Mouse (Mus musculus) kidney, embryonic 15.5 days (tissue): ENCODE results near the gene Foxn3. TPM values are rescaled to one million over a fixed set of nuclear protein-coding genes. Genes with fewer than 3 reads are reported as not detected.

Experiments
- ATAC-seq: fragments of 200-750 bp; cut with Nextera tagmentation; replicated peaks from 2 replicates; pipeline ENCODE4 v1.8.0; 2017; ENCODE audit warnings: moderate TSS enrichment; ENCODE audit not compliant: low FRiP score
- H3K27ac ChIP-seq: fragments of 300-500 bp; sonication (generic); 2 replicates; pipeline ENCODE4 v1.5.1; 2015; ENCODE audit warnings: mild to moderate bottlenecking, inconsistent platforms
- H3K27me3 ChIP-seq: fragments of 300-500 bp; sonication (generic); 2 replicates; pipeline ENCODE4 v1.6.1; 2015; ENCODE audit warnings: inconsistent platforms
- H3K36me3 ChIP-seq: fragments of 300-500 bp; sonication (generic); 2 replicates; pipeline ENCODE4 v1.6.1; 2015; ENCODE audit warnings: inconsistent platforms
- H3K4me1 ChIP-seq: fragments of 300-500 bp; sonication (generic); 2 replicates; pipeline ENCODE4 v1.6.1; 2015; ENCODE audit warnings: inconsistent platforms
- H3K4me2 ChIP-seq: fragments of 300-500 bp; sonication (generic); 2 replicates; pipeline ENCODE4 v1.6.1; 2015; ENCODE audit warnings: moderate library complexity, mild to moderate bottlenecking, inconsistent platforms
- H3K4me3 ChIP-seq: fragments of 300-500 bp; sonication (generic); replicated peaks from 2 replicates; pipeline ENCODE4 v1.5.1; 2015; ENCODE audit warnings: mild to moderate bottlenecking, inconsistent platforms
- H3K9ac ChIP-seq: fragments of 300-500 bp; sonication (generic); 2 replicates; pipeline ENCODE4 v1.6.1; 2015; ENCODE audit warnings: mild to moderate bottlenecking, inconsistent platforms
- H3K9me3 ChIP-seq: fragments of 300-500 bp; sonication (generic); replicated peaks from 2 replicates; pipeline ENCODE4 v1.6.1; 2016; ENCODE audit warnings: inconsistent platforms
- WGBS: fragments of 180-500 bp; shearing (Covaris S2); methylation state at CpG from one replicate; pipeline ENCODE4 v1.1.7; 2015; ENCODE audit warnings: mixed read lengths; 5-methylcytosine and 5-hydroxymethylcytosine counted together
- polyA plus RNA-seq: library from polyadenylated mRNA; unstranded; fragments of >200 nt; fragmentation: Nextera tagmentation; extraction: Ambion mirVana; gene quantifications from 2 replicates; pipeline ENCODE4 v1.2.1, GENCODE M21; 2015

Gene Foxn3
- polyA plus RNA-seq, 1 experiment from 2014 or later = 65.7 TPM

DNA sequence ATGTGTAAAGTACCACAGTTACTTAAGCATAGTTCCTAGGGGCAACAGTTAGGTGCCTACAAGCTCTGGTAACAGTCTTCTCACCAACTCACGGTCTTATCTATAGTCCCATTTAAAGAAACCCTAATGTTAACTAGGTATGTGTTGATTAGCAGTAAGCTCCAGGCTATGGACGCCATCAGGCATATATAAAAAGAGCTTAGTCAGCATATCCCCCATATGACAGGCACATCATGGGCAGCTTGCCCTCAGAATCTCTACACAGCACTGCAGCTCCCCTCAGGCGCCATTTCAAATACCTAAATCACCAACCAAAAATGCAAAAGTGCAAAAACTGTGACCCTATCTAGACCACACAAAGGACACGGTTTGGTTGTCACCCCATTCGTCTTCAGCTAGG, 160.4 kb downstream of the Foxn3 start:
- H3K9me3 ChIP-seq = 0 out of 2 replicates have a peak, but pooled peaks cover 9% of the 10 kb centered on the region
- H3K36me3 ChIP-seq = no peaks in the 10 kb centered on the region
- 0 out of 2 replicates have a peak, but pooled peaks cover 6% of the 10 kb centered on the region for H3K4me1 ChIP-seq
- no peak overlapping the region for H3K9ac ChIP-seq
- WGBS = 92% methylated on average over 5 of the region's 5 CpGs
- ATAC-seq = no peak
- no peak overlapping the region for H3K4me3 ChIP-seq
- no peak overlapping the region for H3K4me2 ChIP-seq
- no peak overlapping the region for H3K27ac ChIP-seq
- no peaks in the 10 kb centered on the region for H3K27me3 ChIP-seq

- no peak overlapping the region for H3K27ac ChIP-seq
- no peaks in the 10 kb centered on the region for H3K4me1 ChIP-seq
- no peaks in the 10 kb centered on the region for H3K36me3 ChIP-seq
- 94% methylated on average over 8 of the region's 8 CpGs for WGBS
- no peaks in the 10 kb centered on the region for H3K27me3 ChIP-seq
- no peak for ATAC-seq
- H3K9me3 ChIP-seq = 0 out of 2 replicates have a peak, but pooled peaks cover 9% of the 10 kb centered on the region
- H3K9ac ChIP-seq = no peak overlapping the region
- H3K4me2 ChIP-seq = no peak overlapping the region
- no peak overlapping the region for H3K4me3 ChIP-seq
Measured at GRCm38 (mm10) chr12:99400907-99401306, 162.5 kb downstream of the Foxn3 start.

GRCm38 (mm10) chr12:99399575-99399974, 163.8 kb downstream of the Foxn3 start:
- no peak overlapping the region for H3K9ac ChIP-seq
- 0 out of 2 replicates have a peak, but pooled peaks cover 1% of the 10 kb centered on the region for H3K4me1 ChIP-seq
- no peak for ATAC-seq
- no peak overlapping the region for H3K4me3 ChIP-seq
- H3K4me2 ChIP-seq = no peak overlapping the region
- no peaks in the 10 kb centered on the region for H3K36me3 ChIP-seq
- no peak overlapping the region for H3K27ac ChIP-seq
- H3K9me3 ChIP-seq = 0 out of 2 replicates have a peak, but pooled peaks cover 9% of the 10 kb centered on the region
- WGBS = 66% methylated on average over 4 of the region's 4 CpGs
- no peaks in the 10 kb centered on the region for H3K27me3 ChIP-seq

DNA sequence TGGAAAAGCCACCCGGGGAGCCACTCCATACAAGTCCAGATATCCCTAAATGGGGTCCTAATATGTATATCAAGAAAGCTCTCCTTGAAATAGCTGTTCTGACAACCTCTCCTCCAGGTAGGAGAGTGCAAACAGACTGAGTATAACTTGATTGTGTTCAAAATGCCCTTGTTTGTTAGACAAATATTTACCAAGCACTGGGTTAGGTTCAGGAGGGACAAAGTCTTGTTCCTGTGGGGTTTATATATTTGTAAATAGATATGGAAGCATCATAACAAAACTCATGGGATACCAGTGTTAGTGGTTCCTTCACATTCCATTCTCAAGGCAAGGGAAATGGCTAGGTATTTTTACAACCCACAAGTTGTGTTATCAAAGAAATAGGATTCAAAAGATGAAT, 166.9 kb downstream of the Foxn3 start:
- Histone ChIP-seq H3K27me3 (no peaks in the 10 kb centered on the region), H3K27ac (no peak overlapping the region), H3K4me3 (no peak overlapping the region), H3K4me2 (no peak overlapping the region), H3K4me1 (peaks cover 17% of the 10 kb centered on the region), H3K9me3 (no peaks in the 10 kb centered on the region), H3K36me3 (no peaks in the 10 kb centered on the region), H3K9ac (no peak overlapping the region)
- WGBS = 82% methylated on average over 1 of the region's 1 CpGs
- no peak for ATAC-seq

GRCm38 (mm10) chr12:99395082-99395481, 168.3 kb downstream of the Foxn3 start:
- H3K4me1 ChIP-seq = peaks cover 27% of the 10 kb centered on the region
- no peak for ATAC-seq
- WGBS = 80% methylated on average over 3 of the region's 3 CpGs

GRCm38 (mm10) chr12:99394676-99395075, 168.7 kb downstream of the Foxn3 start:
- no peak overlapping the region for H3K27ac ChIP-seq
- H3K9me3 ChIP-seq = no peaks in the 10 kb centered on the region
- H3K4me3 ChIP-seq = no peak overlapping the region
- no peak overlapping the region for H3K4me2 ChIP-seq
- no peak for ATAC-seq
- H3K36me3 ChIP-seq = no peaks in the 10 kb centered on the region
- peaks cover 27% of the 10 kb centered on the region for H3K4me1 ChIP-seq
- H3K9ac ChIP-seq = no peak overlapping the region
- WGBS = 72% methylated on average over 5 of the region's 5 CpGs
- no peaks in the 10 kb centered on the region for H3K27me3 ChIP-seq

More at GRCm38 (mm10) chr12:99395082-99395481, 168.3 kb downstream of the Foxn3 start:
- H3K36me3 ChIP-seq = no peaks in the 10 kb centered on the region
- no peaks in the 10 kb centered on the region for H3K9me3 ChIP-seq
- H3K9ac ChIP-seq = no peak overlapping the region
- H3K27me3 ChIP-seq = no peaks in the 10 kb centered on the region
- H3K4me3 ChIP-seq = no peak overlapping the region
- H3K27ac ChIP-seq = no peak overlapping the region
- no peak overlapping the region for H3K4me2 ChIP-seq

DNA sequence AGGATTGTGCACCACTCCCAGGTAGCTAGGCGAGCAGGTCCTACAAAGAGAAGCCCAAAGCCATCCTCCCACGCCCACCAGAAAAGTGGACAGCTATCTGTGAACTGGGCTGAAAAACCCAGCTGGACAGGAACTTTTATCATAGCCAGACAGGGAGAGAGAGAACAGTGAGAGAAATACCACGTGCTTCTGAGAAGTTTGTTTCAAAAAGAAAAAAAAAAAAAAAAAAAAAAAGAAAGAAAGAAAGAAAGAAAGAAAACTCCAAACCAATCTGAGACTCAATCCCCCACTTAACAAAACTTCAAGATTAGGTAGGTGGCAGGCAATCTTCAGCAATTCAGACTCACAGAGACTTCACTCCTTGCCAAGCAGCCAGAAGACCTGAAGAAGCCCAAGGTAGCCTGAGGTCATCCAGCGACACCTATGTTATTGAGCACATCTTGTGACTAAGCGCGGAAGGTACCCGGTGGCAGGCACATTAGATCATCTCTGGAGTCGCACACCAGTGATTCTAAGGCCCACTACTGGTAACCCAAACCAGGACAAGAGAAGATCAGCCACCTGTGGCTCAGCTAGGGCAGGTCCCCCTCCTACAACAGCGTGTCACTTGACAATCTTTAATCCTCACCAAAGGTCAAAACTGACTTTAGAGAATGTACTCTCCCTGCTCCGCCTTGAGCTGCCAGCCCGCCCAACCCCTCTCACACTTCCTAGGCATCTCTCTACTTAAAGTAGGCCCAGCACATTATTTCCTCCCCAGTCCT, 169.3 kb downstream of the Foxn3 start:
- no peaks in the 10 kb centered on the region for H3K9me3 ChIP-seq
- H3K36me3 ChIP-seq = no peaks in the 10 kb centered on the region
- H3K27ac ChIP-seq = peak overlapping the region; percentile 92; the same call in 1 of the 2 replicates
- 45% methylated on average over 11 of the region's 11 CpGs for whole genome bisulfite sequencing
- H3K4me1 ChIP-seq = peaks cover 27% of the 10 kb centered on the region
- H3K27me3 ChIP-seq = no peaks in the 10 kb centered on the region
- no peak for ATAC-seq
- H3K9ac ChIP-seq = no peak overlapping the region
- H3K4me2 ChIP-seq = peak overlapping the region; percentile 86
- peak overlapping the region; percentile 82 for H3K4me3 ChIP-seq

- H3K9me3 ChIP-seq = no peaks in the 10 kb centered on the region
- H3K4me2 ChIP-seq = peak overlapping the region; percentile 86
- peaks cover 27% of the 10 kb centered on the region for H3K4me1 ChIP-seq
- H3K9ac ChIP-seq = peak overlapping the region; percentile 81
- peak; percentile 87 for ATAC-seq
- peak overlapping the region; percentile 82 for H3K4me3 ChIP-seq
- H3K36me3 ChIP-seq = peaks cover 5% of the 10 kb centered on the region; the same call in 1 of the 2 replicates
- WGBS = under 1% methylated on average over 55 of the region's 71 CpGs
- no peaks in the 10 kb centered on the region for H3K27me3 ChIP-seq
- peak overlapping the region; percentile 92 for H3K27ac ChIP-seq
Measured at GRCm38 (mm10) chr12:99392944-99393866, 170.2 kb downstream of the Foxn3 start.

DNA sequence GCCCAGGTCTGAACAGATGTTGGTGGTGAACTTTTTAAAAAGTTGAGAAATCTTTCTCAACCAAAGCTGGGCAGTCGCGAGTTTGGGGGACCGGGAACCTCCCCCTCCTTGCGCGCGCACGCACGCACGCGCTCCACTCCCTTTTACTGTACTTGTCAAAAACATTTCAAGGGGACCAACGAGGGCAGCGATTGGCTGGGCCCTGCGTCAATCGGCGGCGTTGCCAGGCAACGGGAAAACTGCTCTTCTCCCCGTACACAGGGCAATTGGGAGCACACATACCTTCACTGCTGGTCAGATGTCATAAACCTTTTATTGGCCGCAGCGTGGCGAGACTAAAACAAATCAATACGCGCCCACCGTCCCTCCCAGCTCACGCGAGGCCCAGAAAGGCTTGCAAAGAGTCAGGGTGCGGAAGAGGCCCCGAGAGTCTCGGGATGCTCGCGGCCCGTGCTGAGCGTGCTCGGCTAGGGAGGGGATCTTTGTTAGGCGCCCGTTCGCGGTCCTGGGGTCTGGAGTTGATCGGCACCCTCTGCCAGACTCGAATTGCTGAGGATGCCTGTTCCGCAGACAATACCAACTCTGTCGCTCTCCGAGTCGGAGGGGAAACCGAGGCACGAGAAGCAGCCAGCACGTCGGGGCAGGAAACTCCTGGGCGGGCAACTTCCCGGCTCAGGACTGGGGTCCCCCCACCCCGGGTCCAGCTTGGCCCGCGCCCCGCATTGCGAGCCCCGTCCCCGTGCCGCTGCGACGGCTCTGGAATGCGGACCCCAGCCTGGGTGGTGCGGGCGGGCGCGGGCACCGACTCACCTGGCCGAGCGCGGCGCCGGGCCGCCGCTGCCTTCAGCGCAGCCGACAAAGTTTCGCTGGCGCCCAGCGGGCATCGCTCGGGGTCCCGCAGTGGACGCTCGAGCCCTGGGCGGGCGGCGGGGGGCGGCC, 171.2 kb downstream of the Foxn3 start:
- no peaks in the 10 kb centered on the region for H3K27me3 ChIP-seq
- under 1% methylated on average over 84 of the region's 87 CpGs for WGBS

GRCm38 (mm10) chr12:99390429-99390828, 173.0 kb downstream of the Foxn3 start:
- no peak for ATAC-seq
- Histone ChIP-seq H3K4me1 (peaks cover 38% of the 10 kb centered on the region), H3K4me2 (peak overlapping the region; percentile 86; the same call in 1 of the 2 replicates), H3K4me3 (no peak overlapping the region), H3K9me3 (no peaks in the 10 kb centered on the region), H3K9ac (no peak overlapping the region), H3K27ac (no peak overlapping the region), H3K27me3 (no peaks in the 10 kb centered on the region), H3K36me3 (peaks cover 20% of the 10 kb centered on the region)
- WGBS = 71% methylated on average over 5 of the region's 5 CpGs

More for the DNA sequence above, 171.2 kb downstream of the Foxn3 start:
- Histone ChIP-seq H3K9ac (peak overlapping the region; percentile 81), H3K36me3 (peaks cover 15% of the 10 kb centered on the region), H3K27ac (peak overlapping the region; percentile 92), H3K9me3 (no peaks in the 10 kb centered on the region), H3K4me3 (peak overlapping the region; percentile 82), H3K4me2 (peak overlapping the region; percentile 86), H3K4me1 (peaks cover 27% of the 10 kb centered on the region)
- ATAC-seq = peak; percentile 91

- Histone ChIP-seq H3K36me3 (peaks cover 20% of the 10 kb centered on the region), H3K4me2 (no peak overlapping the region), H3K27me3 (no peaks in the 10 kb centered on the region), H3K27ac (no peak overlapping the region), H3K9me3 (no peaks in the 10 kb centered on the region), H3K9ac (no peak overlapping the region), H3K4me3 (no peak overlapping the region), H3K4me1 (peaks cover 34% of the 10 kb centered on the region)
- no peak for ATAC-seq
- WGBS = 90% methylated on average over 7 of the region's 7 CpGs
Measured at GRCm38 (mm10) chr12:99389244-99389643, 174.1 kb downstream of the Foxn3 start.
